Mouse (Mus musculus): ENCODE results near the gene Itih4. TPM values are rescaled to one million over a fixed set of nuclear protein-coding genes. Genes with fewer than 3 reads are reported as not detected.

Itih4 gene
- polyA plus RNA-seq, 1 experiment from 2014 or later, result not detected

GRCm38 (mm10) chr14:30906001-30906400 lies 19.7 kb downstream of the Itih4 start:
- Histone ChIP-seq H3K27me3 (ENCODE audit: control insufficient read depth, insufficient read depth, low read length) (no peaks in the 10 kb centered on the region), H3K36me3 (replicated peaks; ENCODE audit: control insufficient read depth, insufficient read depth, low read depth, low read length) (no peaks in the 10 kb centered on the region), H3K4me2 (ENCODE audit: low read depth, low read length) (no peak overlapping the region), H3K27ac (replicated peaks; ENCODE audit: low read depth, low read length) (no peak overlapping the region), H3K9me3 (replicated peaks; ENCODE audit: control insufficient read depth, low read length) (no peaks in the 10 kb centered on the region), H3K4me1 (ENCODE audit: control insufficient read depth, insufficient read depth, low read length) (no peaks in the 10 kb centered on the region), H3K9ac (replicated peaks; ENCODE audit: low read length) (no peak overlapping the region), H3K4me3 (ENCODE audit: low read depth, low read length) (no peak overlapping the region)
- DNase-seq (ENCODE audit: low spot score) (no peak), ATAC-seq (replicated peaks; ENCODE audit: insufficient number of reproducible peaks, low FRiP score, low TSS enrichment, low read depth) (no peak)
- WGBS, result 94% methylated on average over 6 of the region's 6 CpGs

GRCm38 (mm10) chr14:30907814-30908265 lies 21.6 kb downstream of the Itih4 start:
- no peak for DNase-seq (ENCODE audit: low spot score)
- ATAC-seq (replicated peaks; ENCODE audit: insufficient number of reproducible peaks, low FRiP score, low TSS enrichment, low read depth), result no peak
- Histone ChIP-seq H3K4me1 (ENCODE audit: control insufficient read depth, insufficient read depth, low read length) (no peaks in the 10 kb centered on the region), H3K9me3 (replicated peaks; ENCODE audit: control insufficient read depth, low read length) (no peaks in the 10 kb centered on the region), H3K27ac (replicated peaks; ENCODE audit: low read depth, low read length) (no peak overlapping the region), H3K4me2 (ENCODE audit: low read depth, low read length) (no peak overlapping the region), H3K36me3 (replicated peaks; ENCODE audit: control insufficient read depth, insufficient read depth, low read depth, low read length) (no peaks in the 10 kb centered on the region), H3K4me3 (ENCODE audit: low read depth, low read length) (no peak overlapping the region), H3K27me3 (ENCODE audit: control insufficient read depth, insufficient read depth, low read length) (no peaks in the 10 kb centered on the region), H3K9ac (replicated peaks; ENCODE audit: low read length) (no peak overlapping the region)
- 80% methylated on average over 3 of the region's 3 CpGs for WGBS

- Histone ChIP-seq H3K4me2 (ENCODE audit: low read depth, low read length) (no peak overlapping the region), H3K4me1 (ENCODE audit: control insufficient read depth, insufficient read depth, low read length) (no peaks in the 10 kb centered on the region), H3K36me3 (replicated peaks; ENCODE audit: control insufficient read depth, insufficient read depth, low read depth, low read length) (no peaks in the 10 kb centered on the region), H3K4me3 (ENCODE audit: low read depth, low read length) (no peak overlapping the region), H3K9ac (replicated peaks; ENCODE audit: low read length) (no peak overlapping the region), H3K27me3 (ENCODE audit: control insufficient read depth, insufficient read depth, low read length) (no peaks in the 10 kb centered on the region), H3K9me3 (replicated peaks; ENCODE audit: control insufficient read depth, low read length) (no peaks in the 10 kb centered on the region), H3K27ac (replicated peaks; ENCODE audit: low read depth, low read length) (no peak overlapping the region)
- DNase-seq (ENCODE audit: low spot score) (no peak), ATAC-seq (replicated peaks; ENCODE audit: insufficient number of reproducible peaks, low FRiP score, low TSS enrichment, low read depth) (no peak)
- 93% methylated on average over 8 of the region's 8 CpGs for WGBS
These were observed 24.9 kb downstream of the Itih4 start for GRCm38 (mm10) chr14:30911141-30911540.

GRCm38 (mm10) chr14:30912641-30913040 lies 26.4 kb downstream of the Itih4 start:
- no peaks in the 10 kb centered on the region for H3K4me1 ChIP-seq (ENCODE audit: control insufficient read depth, insufficient read depth, low read length)

GRCm38 (mm10) chr14:30913404-30913803 lies 27.1 kb downstream of the Itih4 start:
- no peaks in the 10 kb centered on the region for H3K36me3 ChIP-seq (replicated peaks; ENCODE audit: control insufficient read depth, insufficient read depth, low read depth, low read length)
- no peak overlapping the region for H3K27ac ChIP-seq (replicated peaks; ENCODE audit: low read depth, low read length)
- no peak overlapping the region for H3K4me2 ChIP-seq (ENCODE audit: low read depth, low read length)
- H3K9me3 ChIP-seq (replicated peaks; ENCODE audit: control insufficient read depth, low read length), result no peaks in the 10 kb centered on the region
- DNase-seq (ENCODE audit: low spot score) (no peak), ATAC-seq (replicated peaks; ENCODE audit: insufficient number of reproducible peaks, low FRiP score, low TSS enrichment, low read depth) (no peak)
- WGBS, result 89% methylated on average over 5 of the region's 5 CpGs
- no peaks in the 10 kb centered on the region for H3K4me1 ChIP-seq (ENCODE audit: control insufficient read depth, insufficient read depth, low read length)
- H3K27me3 ChIP-seq (ENCODE audit: control insufficient read depth, insufficient read depth, low read length), result no peaks in the 10 kb centered on the region
- no peak overlapping the region for H3K4me3 ChIP-seq (ENCODE audit: low read depth, low read length)
- H3K9ac ChIP-seq (replicated peaks; ENCODE audit: low read length), result no peak overlapping the region

More at GRCm38 (mm10) chr14:30912641-30913040, 26.4 kb downstream of the Itih4 start:
- Histone ChIP-seq H3K9ac (replicated peaks; ENCODE audit: low read length) (no peak overlapping the region), H3K9me3 (replicated peaks; ENCODE audit: control insufficient read depth, low read length) (no peaks in the 10 kb centered on the region), H3K4me2 (ENCODE audit: low read depth, low read length) (no peak overlapping the region), H3K36me3 (replicated peaks; ENCODE audit: control insufficient read depth, insufficient read depth, low read depth, low read length) (no peaks in the 10 kb centered on the region), H3K4me3 (ENCODE audit: low read depth, low read length) (no peak overlapping the region), H3K27ac (replicated peaks; ENCODE audit: low read depth, low read length) (no peak overlapping the region), H3K27me3 (ENCODE audit: control insufficient read depth, insufficient read depth, low read length) (no peaks in the 10 kb centered on the region)
- 79% methylated on average over 8 of the region's 8 CpGs for WGBS
- DNase-seq (ENCODE audit: low spot score), result no peak
- ATAC-seq (replicated peaks; ENCODE audit: insufficient number of reproducible peaks, low FRiP score, low TSS enrichment, low read depth), result no peak

GRCm38 (mm10) chr14:30916516-30916915 lies 30.2 kb downstream of the Itih4 start:
- H3K9ac ChIP-seq (replicated peaks; ENCODE audit: low read length), result no peak overlapping the region

GRCm38 (mm10) chr14:30922053-30922670 lies 35.9 kb downstream of the Itih4 start:
- Histone ChIP-seq H3K9me3 (replicated peaks; ENCODE audit: control insufficient read depth, low read length) (no peaks in the 10 kb centered on the region), H3K4me3 (ENCODE audit: low read depth, low read length) (no peak overlapping the region), H3K36me3 (replicated peaks; ENCODE audit: control insufficient read depth, insufficient read depth, low read depth, low read length) (no peaks in the 10 kb centered on the region), H3K4me2 (ENCODE audit: low read depth, low read length) (no peak overlapping the region), H3K4me1 (ENCODE audit: control insufficient read depth, insufficient read depth, low read length) (no peaks in the 10 kb centered on the region), H3K27ac (replicated peaks; ENCODE audit: low read depth, low read length) (no peak overlapping the region), H3K9ac (replicated peaks; ENCODE audit: low read length) (no peak overlapping the region), H3K27me3 (ENCODE audit: control insufficient read depth, insufficient read depth, low read length) (no peaks in the 10 kb centered on the region)
- WGBS, result 58% methylated on average over 7 of the region's 8 CpGs
- ATAC-seq (replicated peaks; ENCODE audit: insufficient number of reproducible peaks, low FRiP score, low TSS enrichment, low read depth), result no peak
- DNase-seq (ENCODE audit: low spot score), result no peak

More at GRCm38 (mm10) chr14:30916516-30916915, 30.2 kb downstream of the Itih4 start:
- DNase-seq (ENCODE audit: low spot score) (no peak), ATAC-seq (replicated peaks; ENCODE audit: insufficient number of reproducible peaks, low FRiP score, low TSS enrichment, low read depth) (no peak)
- no peak overlapping the region for H3K4me3 ChIP-seq (ENCODE audit: low read depth, low read length)
- H3K27me3 ChIP-seq (ENCODE audit: control insufficient read depth, insufficient read depth, low read length), result no peaks in the 10 kb centered on the region
- no peaks in the 10 kb centered on the region for H3K4me1 ChIP-seq (ENCODE audit: control insufficient read depth, insufficient read depth, low read length)
- no peaks in the 10 kb centered on the region for H3K36me3 ChIP-seq (replicated peaks; ENCODE audit: control insufficient read depth, insufficient read depth, low read depth, low read length)
- no peaks in the 10 kb centered on the region for H3K9me3 ChIP-seq (replicated peaks; ENCODE audit: control insufficient read depth, low read length)
- H3K4me2 ChIP-seq (ENCODE audit: low read depth, low read length), result no peak overlapping the region
- WGBS, result 88% methylated on average over 1 of the region's 1 CpGs
- no peak overlapping the region for H3K27ac ChIP-seq (replicated peaks; ENCODE audit: low read depth, low read length)

- no peaks in the 10 kb centered on the region for H3K27me3 ChIP-seq (ENCODE audit: control insufficient read depth, insufficient read depth, low read length)
- WGBS, result 63% methylated on average over 6 of the region's 6 CpGs
- ATAC-seq (replicated peaks; ENCODE audit: insufficient number of reproducible peaks, low FRiP score, low TSS enrichment, low read depth) (no peak), DNase-seq (ENCODE audit: low spot score) (no peak)
- no peak within 1 kb of the TSS for H3K4me2 ChIP-seq (ENCODE audit: low read depth, low read length)
- H3K4me3 ChIP-seq (ENCODE audit: low read depth, low read length), result no peak within 1 kb of the TSS
- no peaks in the 10 kb centered on the region for H3K4me1 ChIP-seq (ENCODE audit: control insufficient read depth, insufficient read depth, low read length)
- no peak within 1 kb of the TSS for H3K27ac ChIP-seq (replicated peaks; ENCODE audit: low read depth, low read length)
- no peaks in the 10 kb centered on the region for H3K36me3 ChIP-seq (replicated peaks; ENCODE audit: control insufficient read depth, insufficient read depth, low read depth, low read length)
- H3K9ac ChIP-seq (replicated peaks; ENCODE audit: low read length), result no peak within 1 kb of the TSS
- no peaks in the 10 kb centered on the region for H3K9me3 ChIP-seq (replicated peaks; ENCODE audit: control insufficient read depth, low read length)
These were observed 37.3 kb downstream of the Itih4 start, which contains the start of gene Itih3 for GRCm38 (mm10) chr14:30923375-30924105. Gene Itih3 (minus strand): TSS chr14:30923760.
